In the genomic region with DNA sequence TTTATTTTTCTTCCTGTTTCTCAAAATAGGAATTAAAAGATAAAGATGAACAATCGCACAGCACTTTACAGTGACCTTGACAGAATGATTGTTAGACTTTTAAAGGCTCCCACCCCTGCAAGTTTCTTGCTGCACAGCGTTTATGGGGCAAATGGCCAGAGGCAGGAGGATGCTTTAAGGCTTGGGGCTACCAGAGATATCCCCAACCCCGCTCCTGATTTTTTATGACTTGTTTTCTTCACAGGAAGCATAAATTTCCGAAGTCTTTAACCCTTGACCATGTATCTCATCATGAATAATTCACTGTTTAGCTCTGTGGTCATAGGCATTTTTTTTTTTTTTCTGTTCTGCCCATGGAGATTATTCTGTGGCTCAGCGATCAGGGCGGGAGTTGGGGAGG, we compare ENCODE assay signal across 16 mouse cellular contexts. TPM values are rescaled to one million over a fixed set of nuclear protein-coding genes. Genes with fewer than 3 reads are reported as not detected.
A peak's percentile ranks its signal among the peaks of the same experiment; 100 is the strongest.
DNase-seq lines count a peak whose midpoint lies in the region; ATAC-seq and TF ChIP-seq lines count a peak whose summit lies in the region.
"Had no signal": no experiment of that assay in that cellular context is flagged by ENCODE, and none has a peak within 500 bp of the region (broad histone marks: within the 10 kb centered on the region; RNA-seq: fewer than 3 reads in every experiment).

No protein-coding gene starts in this region.

- H3K36me3 ChIP-seq in kidney, adult 2 months (ENCODE audit: control insufficient read depth, insufficient read depth, low read length): no peaks in the 10 kb centered on the region
- no peaks in the 10 kb centered on the region for H3K36me3 ChIP-seq in kidney, postnatal 0 days (ENCODE audit: insufficient read depth, low read length)
- H3K36me3 ChIP-seq: embryonic facial prominence, embryonic 10.5 days; heart, embryonic 13.5 days; hindbrain, embryonic 15.5 days had no signal

- no peaks in the 10 kb centered on the region for H3K4me1 ChIP-seq in kidney, adult 2 months (ENCODE audit: control insufficient read depth, insufficient read depth, low read length)
- no peaks in the 10 kb centered on the region for H3K4me1 ChIP-seq in kidney, postnatal 0 days (replicated peaks; ENCODE audit: insufficient read depth, low read length)
- H3K4me1 ChIP-seq: forebrain, embryonic 13.5 days had no signal

- no peak for TF ChIP-seq CTCF in kidney, adult 2 months (conservative IDR thresholded peaks at IDR 0.05; ENCODE audit: insufficient read depth, insufficient read length, low read depth, low read length)
- no peak for TF ChIP-seq CTCF in kidney, postnatal 0 days (IDR thresholded peaks at IDR 0.05; ENCODE audit: low read depth)

- TF ChIP-seq POLR2A in kidney, adult 2 months (IDR thresholded peaks at IDR 0.05; ENCODE audit: low read depth, low read length): no peak

- no peak overlapping the region for H3K27ac ChIP-seq in kidney, adult 2 months (ENCODE audit: insufficient read depth, low read depth, low read length)
- no peak overlapping the region for H3K27ac ChIP-seq in kidney, postnatal 0 days
- H3K27ac ChIP-seq: embryonic facial prominence, embryonic 10.5 days; forebrain, embryonic 13.5 days; heart, embryonic 13.5 days; hindbrain, embryonic 15.5 days had no signal

- no peak overlapping the region for H3K4me3 ChIP-seq in kidney, adult 2 months (ENCODE audit: insufficient read depth, low read depth, low read length)
- no peak overlapping the region for H3K4me3 ChIP-seq in kidney, postnatal 0 days (replicated peaks; ENCODE audit: low read depth, low read length)
- H3K4me3 ChIP-seq: embryonic facial prominence, embryonic 10.5 days; forebrain, embryonic 13.5 days; heart, embryonic 13.5 days; hindbrain, embryonic 15.5 days had no signal

- H3K9ac ChIP-seq in kidney, postnatal 0 days (ENCODE audit: low read depth, low read length): no peak overlapping the region
- H3K9ac ChIP-seq: forebrain, embryonic 13.5 days; forebrain, postnatal 0 days; heart, embryonic 13.5 days; hindbrain, embryonic 15.5 days had no signal

- no peaks in the 10 kb centered on the region for H3K27me3 ChIP-seq in kidney, adult 2 months (replicated peaks; ENCODE audit: control insufficient read depth, insufficient read depth, low read length)
- no peaks in the 10 kb centered on the region for H3K27me3 ChIP-seq in kidney, postnatal 0 days (ENCODE audit: insufficient read depth, low read length)
- H3K27me3 ChIP-seq: forebrain, embryonic 13.5 days; heart, embryonic 13.5 days; hindbrain, embryonic 15.5 days had no signal

- H3K9me3 ChIP-seq in kidney, postnatal 0 days (replicated peaks; ENCODE audit: low read length): no peaks in the 10 kb centered on the region
- H3K9me3 ChIP-seq: embryonic facial prominence, embryonic 10.5 days; forebrain, embryonic 13.5 days; heart, embryonic 13.5 days; hindbrain, embryonic 15.5 days had no signal

- 16% methylated on average over 6 of the region's 6 CpGs for WGBS in kidney, adult 2 months
- 19% methylated on average over 6 of the region's 6 CpGs for WGBS in kidney, postnatal 0 days

- peak; percentile 17 for DNase-seq in kidney, adult 2 months
- no peak for DNase-seq in kidney, postnatal 25 days
- peak; percentile 71 for DNase-seq in kidney, postnatal 0 days (ENCODE audit: low spot score)
- DNase-seq in kidney, adult 9 months: no peak
- DNase-seq in kidney, postnatal 10 days: peak; percentile 24
- peak; percentile 13 for DNase-seq in kidney, postnatal 14 days
- no peak for DNase-seq in adrenal gland, postnatal 10 days
- DNase-seq: adrenal gland, adult 2 months; adrenal gland, postnatal 36 days; forebrain, postnatal 0 days; gastrocnemius, postnatal 14 days; heart, postnatal 36 days had no signal

- no peak for ATAC-seq in kidney, postnatal 0 days (replicated peaks; ENCODE audit: low FRiP score, low read depth)
- ATAC-seq: forebrain, embryonic 13.5 days; forebrain, postnatal 0 days had no signal

- peak overlapping the region; percentile 23; the same call in 1 of the 2 replicates for H3K4me2 ChIP-seq in kidney, postnatal 0 days (ENCODE audit: low read length)
- H3K4me2 ChIP-seq: forebrain, embryonic 13.5 days; heart, embryonic 13.5 days; hindbrain, embryonic 15.5 days had no signal

RNA-seq across cellular contexts. Expression of a gene that starts 55.5 kb away (rescaled TPM):
- polyA plus RNA-seq in kidney, adult 2 months (2012; rRNA removed): 14.7 and 17.9 TPM in 2 replicates
- 6.4 and 6.9 TPM in 2 replicates for polyA plus RNA-seq in kidney, postnatal 0 days (2015; fragmentation: Nextera tagmentation; extraction: Ambion mirVana)
- 10 to 100 TPM in 1 of 2 experiments, 1 to 10 TPM in 1; 9.7 to 11.4 TPM for total RNA-seq in adrenal gland, postnatal 10 days (2021)

Comparison
In these comparisons a context has a peak if more than half of its experiments do, and no peak if none do; other contexts are left out.
1. DNase-seq: peak in kidney, adult 2 months (single experiment), kidney, postnatal 0 days (single experiment), kidney, postnatal 10 days (single experiment) and kidney, postnatal 14 days (single experiment); none in kidney, postnatal 25 days (0 of 2), kidney, adult 9 months (single experiment) and adrenal gland, postnatal 10 days (single experiment).